Mouse (Mus musculus) kidney, postnatal 25 days (tissue): Measurements from ENCODE around the gene Hoxb1.

ENCODE experiments used
- DNase-seq, 2 experiments: peaks; one replicate each; pipeline ENCODE4 v3.0.0; 2021; ENCODE audit warnings: mixed read lengths in 2 of 2

Hoxb1 gene

GRCm38 (mm10) chr11:96404016-96404604, 38.6 kb downstream of the Hoxb1 start:
- peak; percentile 24 to 56 for DNase-seq

- no peak for DNase-seq
Observed at GRCm38 (mm10) chr11:96404831-96405230, 39.3 kb downstream of the Hoxb1 start.

GRCm38 (mm10) chr11:96405541-96405940, 40.0 kb downstream of the Hoxb1 start:
- no peak for DNase-seq

GRCm38 (mm10) chr11:96407191-96408072, 41.9 kb downstream of the Hoxb1 start:
- peak; percentile 88 to 89 for DNase-seq

GRCm38 (mm10) chr11:96408234-96409010, 42.9 kb downstream of the Hoxb1 start:
- DNase-seq = no peak

GRCm38 (mm10) chr11:96411019-96411418, 45.5 kb downstream of the Hoxb1 start:
- peak; percentile 75 to 82 for DNase-seq

GRCm38 (mm10) chr11:96411934-96412333, 46.4 kb downstream of the Hoxb1 start:
- DNase-seq = peak in 1 of 2 experiments; percentile 28

GRCm38 (mm10) chr11:96412941-96413491, 47.5 kb downstream of the Hoxb1 start:
- DNase-seq = peak; percentile 15 to 41

- peak; percentile 86 to 94 for DNase-seq
Observed at GRCm38 (mm10) chr11:96413527-96413926, 48.0 kb downstream of the Hoxb1 start.

- DNase-seq = peak in 1 of 2 experiments; percentile 14
Observed at GRCm38 (mm10) chr11:96414002-96414401, 48.5 kb downstream of the Hoxb1 start.
